Mouse (Mus musculus): ENCODE results near the gene Il1rapl2. TPM values are rescaled to one million over a fixed set of nuclear protein-coding genes. Genes with fewer than 3 reads are reported as not detected.

Il1rapl2 gene
- 0.10 and 0.12 TPM in 2 replicates for polyA plus RNA-seq (2015; fragmentation: Nextera tagmentation; extraction: Ambion mirVana)

- Histone ChIP-seq H3K9ac (ENCODE audit: low read depth, low read length) (no peak within 1 kb of the TSS), H3K4me3 (replicated peaks; ENCODE audit: low read depth, low read length) (peak within 1 kb of the TSS; percentile 28), H3K27me3 (ENCODE audit: insufficient read depth, low read length) (peaks cover 17% of the 10 kb centered on the region; the same call in 1 of the 2 replicates), H3K4me1 (replicated peaks; ENCODE audit: insufficient read depth, low read length) (no peaks in the 10 kb centered on the region), H3K27ac (no peak within 1 kb of the TSS), H3K9me3 (replicated peaks; ENCODE audit: low read length) (no peaks in the 10 kb centered on the region), H3K4me2 (ENCODE audit: low read length) (peak within 1 kb of the TSS; percentile 61), H3K36me3 (ENCODE audit: insufficient read depth, low read length) (no peaks in the 10 kb centered on the region)
- peak; percentile 50; the same call in 1 of the 2 replicates for TF ChIP-seq CTCF (IDR thresholded peaks at IDR 0.05; ENCODE audit: low read depth)
- ATAC-seq (replicated peaks; ENCODE audit: low FRiP score, low read depth), result peak; percentile 69
- peak; percentile 30 for DNase-seq (ENCODE audit: low spot score)
- WGBS, result 18% methylated on average over 44 of the region's 47 CpGs
These were observed at the start of gene Il1rapl2 for GRCm38 (mm10) chrX:137570321-137571195. TSS of gene Il1rapl2 (plus strand) at chrX:137570608.

- DNase-seq (ENCODE audit: low spot score) (no peak), ATAC-seq (replicated peaks; ENCODE audit: low FRiP score, low read depth) (no peak)
- no peak overlapping the region for H3K27ac ChIP-seq
- H3K9me3 ChIP-seq (replicated peaks; ENCODE audit: low read length), result no peaks in the 10 kb centered on the region
- H3K27me3 ChIP-seq (ENCODE audit: insufficient read depth, low read length), result no peaks in the 10 kb centered on the region
- H3K4me3 ChIP-seq (replicated peaks; ENCODE audit: low read depth, low read length), result no peak overlapping the region
- H3K4me2 ChIP-seq (ENCODE audit: low read length), result no peak overlapping the region
- H3K9ac ChIP-seq (ENCODE audit: low read depth, low read length), result no peak overlapping the region
- no peak for TF ChIP-seq CTCF (IDR thresholded peaks at IDR 0.05; ENCODE audit: low read depth)
- H3K4me1 ChIP-seq (replicated peaks; ENCODE audit: insufficient read depth, low read length), result no peaks in the 10 kb centered on the region
- no peaks in the 10 kb centered on the region for H3K36me3 ChIP-seq (ENCODE audit: insufficient read depth, low read length)
- WGBS, result 80% methylated on average over 2 of the region's 2 CpGs
These were observed 22.1 kb upstream of the Il1rapl2 start for GRCm38 (mm10) chrX:137548348-137548747.

- no peak for ATAC-seq (replicated peaks; ENCODE audit: low FRiP score, low read depth)
- WGBS, result 36% methylated on average over 21 of the region's 21 CpGs
- no peak for DNase-seq (ENCODE audit: low spot score)
These were observed 778 bp upstream of the Il1rapl2 start for GRCm38 (mm10) chrX:137569472-137570188.

GRCm38 (mm10) chrX:137582656-137583055 is 12.2 kb downstream of the Il1rapl2 start:
- WGBS, result 31% methylated on average over 1 of the region's 1 CpGs
- no peak for TF ChIP-seq CTCF (IDR thresholded peaks at IDR 0.05; ENCODE audit: low read depth)
- no peak overlapping the region for H3K4me2 ChIP-seq (ENCODE audit: low read length)

More at GRCm38 (mm10) chrX:137569472-137570188, 778 bp upstream of the Il1rapl2 start:
- H3K9me3 ChIP-seq (replicated peaks; ENCODE audit: low read length), result no peaks in the 10 kb centered on the region
- H3K4me1 ChIP-seq (replicated peaks; ENCODE audit: insufficient read depth, low read length), result no peaks in the 10 kb centered on the region
- H3K36me3 ChIP-seq (ENCODE audit: insufficient read depth, low read length), result no peaks in the 10 kb centered on the region
- H3K4me2 ChIP-seq (ENCODE audit: low read length), result peak overlapping the region; percentile 61
- H3K9ac ChIP-seq (ENCODE audit: low read depth, low read length), result no peak overlapping the region
- TF ChIP-seq CTCF (IDR thresholded peaks at IDR 0.05; ENCODE audit: low read depth), result no peak
- no peak overlapping the region for H3K27ac ChIP-seq
- H3K4me3 ChIP-seq (replicated peaks; ENCODE audit: low read depth, low read length), result peak overlapping the region; percentile 28; the same call in 1 of the 2 replicates
- H3K27me3 ChIP-seq (ENCODE audit: insufficient read depth, low read length), result peaks cover 17% of the 10 kb centered on the region; the same call in 1 of the 2 replicates

GRCm38 (mm10) chrX:137620697-137621096 is 50.3 kb downstream of the Il1rapl2 start:
- Histone ChIP-seq H3K36me3 (ENCODE audit: insufficient read depth, low read length) (no peaks in the 10 kb centered on the region), H3K9me3 (replicated peaks; ENCODE audit: low read length) (no peaks in the 10 kb centered on the region), H3K4me2 (ENCODE audit: low read length) (no peak overlapping the region), H3K27ac (no peak overlapping the region), H3K4me1 (replicated peaks; ENCODE audit: insufficient read depth, low read length) (no peaks in the 10 kb centered on the region), H3K4me3 (replicated peaks; ENCODE audit: low read depth, low read length) (no peak overlapping the region), H3K9ac (ENCODE audit: low read depth, low read length) (no peak overlapping the region), H3K27me3 (ENCODE audit: insufficient read depth, low read length) (no peaks in the 10 kb centered on the region)
- DNase-seq (ENCODE audit: low spot score) (peak; percentile 23), ATAC-seq (replicated peaks; ENCODE audit: low FRiP score, low read depth) (no peak)
- TF ChIP-seq CTCF (IDR thresholded peaks at IDR 0.05; ENCODE audit: low read depth), result peak; percentile 52; the same call in 1 of the 2 replicates

More at GRCm38 (mm10) chrX:137582656-137583055, 12.2 kb downstream of the Il1rapl2 start:
- DNase-seq (ENCODE audit: low spot score) (no peak), ATAC-seq (replicated peaks; ENCODE audit: low FRiP score, low read depth) (no peak)
- no peaks in the 10 kb centered on the region for H3K36me3 ChIP-seq (ENCODE audit: insufficient read depth, low read length)
- no peak overlapping the region for H3K27ac ChIP-seq
- H3K9ac ChIP-seq (ENCODE audit: low read depth, low read length), result no peak overlapping the region
- H3K4me1 ChIP-seq (replicated peaks; ENCODE audit: insufficient read depth, low read length), result no peaks in the 10 kb centered on the region
- no peaks in the 10 kb centered on the region for H3K9me3 ChIP-seq (replicated peaks; ENCODE audit: low read length)
- H3K4me3 ChIP-seq (replicated peaks; ENCODE audit: low read depth, low read length), result no peak overlapping the region
- H3K27me3 ChIP-seq (ENCODE audit: insufficient read depth, low read length), result no peaks in the 10 kb centered on the region

- Histone ChIP-seq H3K4me3 (replicated peaks; ENCODE audit: low read depth, low read length) (no peak overlapping the region), H3K9me3 (replicated peaks; ENCODE audit: low read length) (no peaks in the 10 kb centered on the region), H3K27ac (no peak overlapping the region), H3K36me3 (ENCODE audit: insufficient read depth, low read length) (no peaks in the 10 kb centered on the region), H3K4me2 (ENCODE audit: low read length) (no peak overlapping the region), H3K9ac (ENCODE audit: low read depth, low read length) (no peak overlapping the region), H3K27me3 (ENCODE audit: insufficient read depth, low read length) (no peaks in the 10 kb centered on the region), H3K4me1 (replicated peaks; ENCODE audit: insufficient read depth, low read length) (no peaks in the 10 kb centered on the region)
- WGBS, result 18% methylated on average over 2 of the region's 2 CpGs
- peak; percentile 70 for TF ChIP-seq CTCF (IDR thresholded peaks at IDR 0.05; ENCODE audit: low read depth)
- DNase-seq (ENCODE audit: low spot score) (peak; percentile 67), ATAC-seq (replicated peaks; ENCODE audit: low FRiP score, low read depth) (no peak)
These were observed 96.6 kb downstream of the Il1rapl2 start for GRCm38 (mm10) chrX:137667011-137667410.

Measured in kidney, postnatal 0 days (tissue).